Mouse (Mus musculus): Measurements from ENCODE around the gene Rasa3.

Rasa3 gene

GRCm38 (mm10) chr8:13546421-13546820 is 131.0 kb downstream of the Rasa3 start:
- no peak for DNase-seq

GRCm38 (mm10) chr8:13541526-13541925 is 135.9 kb downstream of the Rasa3 start:
- DNase-seq, result no peak

- no peak for DNase-seq
These were observed 137.3 kb downstream of the Rasa3 start for GRCm38 (mm10) chr8:13540122-13540521.

GRCm38 (mm10) chr8:13538821-13539220 is 138.6 kb downstream of the Rasa3 start:
- DNase-seq, result peak; percentile 29 to 77

- no peak for DNase-seq
These were observed 140.3 kb downstream of the Rasa3 start for GRCm38 (mm10) chr8:13537102-13537501.

GRCm38 (mm10) chr8:13533123-13533522 is 144.3 kb downstream of the Rasa3 start:
- DNase-seq, result no peak

- peak; percentile 54 to 62 for DNase-seq
These were observed 145.7 kb downstream of the Rasa3 start for GRCm38 (mm10) chr8:13531602-13532171.

- peak; percentile 99 for DNase-seq
These were observed 146.5 kb downstream of the Rasa3 start for GRCm38 (mm10) chr8:13530941-13531340.

- DNase-seq, result no peak
These were observed 147.0 kb downstream of the Rasa3 start for GRCm38 (mm10) chr8:13530401-13530800.

- peak; percentile 93 to 95 for DNase-seq
These were observed 147.5 kb downstream of the Rasa3 start for GRCm38 (mm10) chr8:13529891-13530316.

GRCm38 (mm10) chr8:13529011-13529840 is 148.2 kb downstream of the Rasa3 start:
- DNase-seq, result peak; percentile 24 to 61

- peak in 1 of 2 experiments; percentile 38 for DNase-seq
These were observed 156.0 kb downstream of the Rasa3 start for GRCm38 (mm10) chr8:13521392-13521791.

GRCm38 (mm10) chr8:13520349-13520748 is 157.1 kb downstream of the Rasa3 start:
- peak; percentile 13 to 63 for DNase-seq

GRCm38 (mm10) chr8:13519503-13519902 is 157.9 kb downstream of the Rasa3 start:
- DNase-seq, result peak in 1 of 2 experiments; percentile 20

- DNase-seq, result no peak
These were observed 160.1 kb downstream of the Rasa3 start for GRCm38 (mm10) chr8:13517284-13517781.
